Mouse (Mus musculus) midbrain, embryonic 12.5 days (tissue): ENCODE data around the gene Abhd6. TPM values are rescaled to one million over a fixed set of nuclear protein-coding genes. Genes with fewer than 3 reads are reported as not detected.

ENCODE experiments used
- ATAC-seq: fragments of 200-750 bp; cut with Nextera tagmentation; 2 replicates; pipeline ENCODE4 v1.8.0; 2017; ENCODE audit warnings: low read depth, moderate TSS enrichment, moderate library complexity; ENCODE audit not compliant: low FRiP score
- H3K27ac ChIP-seq: fragments of 300-500 bp; sonication (generic); replicated peaks from 2 replicates; pipeline ENCODE4 v1.5.1; 2016; ENCODE audit warnings: mild to moderate bottlenecking
- H3K27me3 ChIP-seq: fragments of 300-500 bp; sonication (generic); 2 replicates; pipeline ENCODE4 v1.6.1; 2016; ENCODE audit warnings: mild to moderate bottlenecking
- H3K36me3 ChIP-seq: fragments of 300-500 bp; sonication (generic); 2 replicates; pipeline ENCODE4 v1.6.1; 2016
- H3K4me1 ChIP-seq: fragments of 300-500 bp; sonication (generic); 2 replicates; pipeline ENCODE4 v1.6.1; 2016
- H3K4me2 ChIP-seq: fragments of 300-500 bp; sonication (generic); replicated peaks from 2 replicates; pipeline ENCODE4 v1.6.1; 2016; ENCODE audit warnings: mild to moderate bottlenecking, moderate library complexity
- H3K4me3 ChIP-seq: fragments of 300-500 bp; sonication (generic); 2 replicates; pipeline ENCODE4 v1.5.1; 2016; ENCODE audit warnings: mild to moderate bottlenecking
- H3K9ac ChIP-seq: fragments of 300-500 bp; sonication (generic); replicated peaks from 2 replicates; pipeline ENCODE4 v1.6.1; 2016; ENCODE audit warnings: mild to moderate bottlenecking, moderate library complexity
- H3K9me3 ChIP-seq: fragments of 300-500 bp; sonication (generic); 2 replicates; pipeline ENCODE4 v1.6.1; 2016; ENCODE audit warnings: mild to moderate bottlenecking
- WGBS: fragments of 180-500 bp; shearing (Covaris S2); methylation state at CpG from one replicate; pipeline ENCODE4 v1.1.7; 2016; 5-methylcytosine and 5-hydroxymethylcytosine counted together
- polyA plus RNA-seq: library from polyadenylated mRNA; unstranded; fragments of >200 nt; fragmentation: Nextera tagmentation; extraction: Ambion mirVana; gene quantifications from 2 replicates; pipeline ENCODE4 v1.2.1, GENCODE M21; 2016

The Abhd6 gene
- polyA plus RNA-seq, 1 experiment from 2014 or later = 17.1 TPM

GRCm38 (mm10) chr14:7977471-7977870 lies 25.2 kb upstream of the Abhd6 start:
- Histone ChIP-seq H3K4me3 (no peak overlapping the region), H3K4me1 (no peaks in the 10 kb centered on the region), H3K27me3 (no peaks in the 10 kb centered on the region), H3K27ac (no peak overlapping the region), H3K9ac (no peak overlapping the region), H3K36me3 (no peaks in the 10 kb centered on the region), H3K9me3 (no peaks in the 10 kb centered on the region), H3K4me2 (no peak overlapping the region)
- WGBS = 84% methylated on average over 1 of the region's 1 CpGs
- ATAC-seq = no peak

- WGBS = 90% methylated on average over 1 of the region's 1 CpGs
Observed at GRCm38 (mm10) chr14:7978183-7978582, 24.5 kb upstream of the Abhd6 start.

GRCm38 (mm10) chr14:7981226-7981625 lies 21.5 kb upstream of the Abhd6 start:
- no peaks in the 10 kb centered on the region for H3K9me3 ChIP-seq
- no peak overlapping the region for H3K4me3 ChIP-seq
- H3K27me3 ChIP-seq = no peaks in the 10 kb centered on the region
- H3K27ac ChIP-seq = no peak overlapping the region
- H3K4me1 ChIP-seq = no peaks in the 10 kb centered on the region
- H3K9ac ChIP-seq = no peak overlapping the region
- H3K4me2 ChIP-seq = no peak overlapping the region
- H3K36me3 ChIP-seq = no peaks in the 10 kb centered on the region
- no peak for ATAC-seq
- 100% methylated on average over 1 of the region's 1 CpGs for WGBS

More at GRCm38 (mm10) chr14:7978183-7978582, 24.5 kb upstream of the Abhd6 start:
- no peak for ATAC-seq
- Histone ChIP-seq H3K27me3 (no peaks in the 10 kb centered on the region), H3K27ac (no peak overlapping the region), H3K9me3 (no peaks in the 10 kb centered on the region), H3K36me3 (no peaks in the 10 kb centered on the region), H3K4me1 (no peaks in the 10 kb centered on the region), H3K9ac (no peak overlapping the region), H3K4me2 (no peak overlapping the region), H3K4me3 (no peak overlapping the region)

DNA sequence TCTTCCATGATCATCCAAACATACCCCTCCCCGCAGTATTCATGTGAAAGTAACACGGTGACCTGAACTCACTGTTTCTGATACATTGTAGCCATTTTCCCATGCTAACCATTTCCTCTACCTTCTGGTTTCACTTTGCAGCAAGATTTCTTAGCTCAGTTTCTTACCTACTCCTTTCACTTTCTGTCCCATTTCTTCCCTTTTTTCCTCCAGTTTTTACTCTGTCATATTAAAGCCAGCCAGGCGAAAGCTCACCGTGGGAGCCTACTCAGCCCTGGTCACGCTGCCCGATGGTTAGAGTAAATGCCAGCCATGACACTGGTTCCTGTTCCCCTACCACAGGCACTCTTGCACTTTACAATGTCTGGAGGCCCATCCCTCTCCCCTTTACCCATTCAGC lies 15.8 kb upstream of the Abhd6 start:
- no peaks in the 10 kb centered on the region for H3K36me3 ChIP-seq
- WGBS = 96% methylated on average over 6 of the region's 6 CpGs
- no peaks in the 10 kb centered on the region for H3K9me3 ChIP-seq
- no peak overlapping the region for H3K27ac ChIP-seq
- no peak overlapping the region for H3K9ac ChIP-seq
- H3K4me1 ChIP-seq = no peaks in the 10 kb centered on the region
- no peak overlapping the region for H3K4me3 ChIP-seq
- H3K4me2 ChIP-seq = no peak overlapping the region
- no peaks in the 10 kb centered on the region for H3K27me3 ChIP-seq
- ATAC-seq = no peak

DNA sequence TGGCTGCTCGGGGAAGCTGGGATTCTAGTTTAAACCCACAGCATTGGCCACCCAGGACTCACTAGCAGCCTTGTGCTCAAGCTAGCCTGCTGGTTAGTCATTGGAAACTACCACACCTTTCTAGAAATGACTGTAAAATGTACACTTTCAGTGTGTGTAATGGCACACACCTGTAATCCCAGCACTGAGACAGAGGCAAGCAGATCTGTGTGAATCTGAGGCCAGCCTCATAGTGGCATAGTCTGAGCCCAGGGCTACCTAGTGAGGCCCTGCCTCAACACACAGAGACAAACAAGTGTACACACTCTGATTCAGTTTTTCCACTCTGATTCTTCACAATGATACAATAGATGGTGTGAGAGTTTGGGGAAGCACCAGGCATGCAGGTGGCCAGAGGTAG lies 13.3 kb upstream of the Abhd6 start:
- no peaks in the 10 kb centered on the region for H3K27me3 ChIP-seq
- H3K4me1 ChIP-seq = no peaks in the 10 kb centered on the region
- WGBS = 65% methylated on average over 1 of the region's 1 CpGs
- no peak for ATAC-seq
- H3K4me3 ChIP-seq = no peak overlapping the region
- H3K27ac ChIP-seq = no peak overlapping the region
- no peaks in the 10 kb centered on the region for H3K9me3 ChIP-seq
- H3K4me2 ChIP-seq = no peak overlapping the region
- H3K36me3 ChIP-seq = no peaks in the 10 kb centered on the region
- no peak overlapping the region for H3K9ac ChIP-seq

DNA sequence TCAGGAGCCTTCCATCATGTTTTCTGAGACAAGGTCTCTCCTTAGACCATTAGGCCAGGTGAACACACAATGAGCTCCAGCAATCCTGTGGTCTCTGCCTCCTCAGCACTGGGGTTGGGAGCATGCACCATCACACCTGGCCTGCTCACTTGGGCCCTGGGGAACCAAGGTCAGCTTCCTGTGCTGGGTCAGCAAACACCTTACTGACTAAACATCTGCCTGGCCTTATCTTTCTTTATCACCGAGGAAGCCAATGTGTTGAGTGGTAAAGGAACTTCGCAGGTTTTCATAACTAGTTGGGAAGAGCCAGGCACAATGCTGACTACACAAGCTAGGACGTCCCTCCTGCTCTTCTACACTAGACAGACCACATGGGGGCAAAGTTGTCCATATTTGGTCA lies 12.7 kb upstream of the Abhd6 start:
- Histone ChIP-seq H3K4me3 (no peak overlapping the region), H3K9me3 (no peaks in the 10 kb centered on the region), H3K27ac (no peak overlapping the region), H3K4me1 (no peaks in the 10 kb centered on the region), H3K36me3 (no peaks in the 10 kb centered on the region), H3K27me3 (no peaks in the 10 kb centered on the region), H3K9ac (no peak overlapping the region), H3K4me2 (no peak overlapping the region)
- no peak for ATAC-seq
- WGBS = 76% methylated on average over 3 of the region's 3 CpGs

DNA sequence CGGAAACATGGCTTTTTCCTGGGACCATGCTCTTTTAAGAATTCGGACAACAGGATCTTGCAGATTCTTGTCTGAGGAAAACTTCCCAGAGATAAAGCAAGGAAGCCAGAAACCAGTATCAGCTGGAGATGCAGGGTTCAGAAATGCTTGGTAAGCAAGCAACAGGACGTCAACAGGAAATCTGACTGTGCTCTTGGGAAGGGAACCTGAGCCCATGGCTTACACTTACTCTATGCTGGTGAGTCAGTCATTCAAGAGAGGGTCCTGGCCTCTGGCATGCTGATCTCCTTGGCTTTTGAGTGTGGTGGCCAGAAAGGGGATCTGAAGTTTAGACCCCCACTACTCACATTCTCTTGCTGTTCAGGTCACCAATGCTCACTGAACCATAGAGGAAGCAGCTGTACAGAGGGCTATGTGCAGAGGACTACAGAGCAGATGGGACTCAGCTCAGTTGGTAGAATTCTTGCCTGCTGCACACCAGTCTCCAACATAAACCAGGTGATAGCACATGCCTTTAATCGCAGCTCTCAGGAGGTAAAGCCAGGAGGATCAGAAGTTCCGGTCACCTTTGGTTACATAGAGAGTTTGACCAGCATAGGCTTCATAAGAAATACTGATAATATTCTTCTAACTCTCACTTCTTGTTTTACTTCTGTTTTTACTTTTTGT lies 11.5 kb upstream of the Abhd6 start:
- Histone ChIP-seq H3K36me3 (no peaks in the 10 kb centered on the region), H3K9ac (no peak overlapping the region), H3K27ac (no peak overlapping the region), H3K4me3 (no peak overlapping the region), H3K27me3 (peaks cover 6% of the 10 kb centered on the region), H3K4me2 (no peak overlapping the region), H3K9me3 (no peaks in the 10 kb centered on the region), H3K4me1 (no peaks in the 10 kb centered on the region)
- no peak for ATAC-seq
- WGBS = 81% methylated on average over 5 of the region's 5 CpGs

DNA sequence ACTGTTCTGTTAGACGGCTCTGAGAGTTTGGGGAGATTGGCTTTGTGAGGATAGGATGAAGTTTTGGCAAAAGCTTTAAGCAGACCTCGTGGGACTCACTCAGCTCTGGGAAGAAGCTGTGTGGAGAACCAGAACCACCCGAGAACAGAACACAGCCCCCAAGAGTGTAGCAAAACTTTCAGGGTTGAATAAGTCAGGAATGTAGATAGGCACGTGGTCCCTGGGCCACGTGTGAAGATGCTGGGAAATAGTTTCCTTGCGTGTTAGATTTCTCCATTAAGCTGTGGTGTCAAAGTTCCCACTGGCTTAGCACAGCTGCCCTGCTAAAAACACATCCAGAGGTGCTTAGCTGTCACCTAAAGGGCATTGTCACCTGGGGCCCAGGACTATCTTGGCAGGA lies 10.5 kb upstream of the Abhd6 start:
- no peak overlapping the region for H3K4me2 ChIP-seq
- H3K36me3 ChIP-seq = no peaks in the 10 kb centered on the region
- H3K9me3 ChIP-seq = no peaks in the 10 kb centered on the region
- H3K9ac ChIP-seq = no peak overlapping the region
- 0 out of 2 replicates have a peak, but pooled peaks cover under 1% of the 10 kb centered on the region for H3K4me1 ChIP-seq
- 80% methylated on average over 6 of the region's 6 CpGs for WGBS
- peaks cover 6% of the 10 kb centered on the region for H3K27me3 ChIP-seq
- no peak overlapping the region for H3K27ac ChIP-seq
- no peak for ATAC-seq
- H3K4me3 ChIP-seq = no peak overlapping the region

GRCm38 (mm10) chr14:7994271-7994767 lies 8.4 kb upstream of the Abhd6 start, which contains the start of gene Dnase1l3:
Dnase1l3 (minus strand) TSS chr14:7994573.
- Histone ChIP-seq H3K9me3 (no peaks in the 10 kb centered on the region), H3K27ac (no peak within 1 kb of the TSS), H3K4me3 (no peak within 1 kb of the TSS), H3K27me3 (peaks cover 13% of the 10 kb centered on the region), H3K36me3 (no peaks in the 10 kb centered on the region), H3K9ac (no peak within 1 kb of the TSS), H3K4me2 (no peak within 1 kb of the TSS), H3K4me1 (0 out of 2 replicates have a peak, but pooled peaks cover 3% of the 10 kb centered on the region)
- 76% methylated on average over 8 of the region's 8 CpGs for WGBS
- ATAC-seq = no peak

DNA sequence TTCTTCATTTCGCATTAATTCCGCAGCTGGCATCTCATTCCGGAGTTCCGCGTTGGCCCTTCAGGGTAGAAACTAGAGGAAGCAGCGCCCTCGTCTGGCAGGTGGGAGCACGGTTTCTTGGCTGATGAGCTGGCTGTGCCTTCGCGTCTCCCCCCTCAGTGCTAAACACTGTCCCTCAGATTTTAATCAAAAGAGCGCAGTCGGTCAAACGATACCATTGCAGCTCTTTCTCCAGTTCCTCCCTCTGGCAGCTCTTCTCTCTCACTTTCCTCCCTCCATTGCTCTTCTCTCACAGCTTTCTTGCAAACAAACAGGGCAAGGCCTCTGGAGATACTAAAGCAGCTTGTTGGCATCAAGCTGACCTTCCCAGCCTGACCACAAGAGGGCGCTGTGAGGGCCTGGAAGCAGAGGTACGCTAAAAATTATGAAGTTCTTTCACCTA lies 5.4 kb upstream of the Abhd6 start:
- Histone ChIP-seq H3K9ac (peak overlapping the region; percentile 21; the same call in 1 of the 2 replicates), H3K4me3 (no peak overlapping the region), H3K36me3 (no peaks in the 10 kb centered on the region), H3K4me1 (0 out of 2 replicates have a peak, but pooled peaks cover 3% of the 10 kb centered on the region), H3K27me3 (peaks cover 42% of the 10 kb centered on the region), H3K27ac (no peak overlapping the region), H3K4me2 (peak overlapping the region; percentile 48), H3K9me3 (no peaks in the 10 kb centered on the region)
- WGBS = 2% methylated on average over 15 of the region's 15 CpGs
- peak; percentile 55 for ATAC-seq

- WGBS = 84% methylated on average over 3 of the region's 3 CpGs
- peaks cover 46% of the 10 kb centered on the region for H3K27me3 ChIP-seq
- ATAC-seq = no peak
- no peaks in the 10 kb centered on the region for H3K36me3 ChIP-seq
- no peak overlapping the region for H3K27ac ChIP-seq
- no peak overlapping the region for H3K4me3 ChIP-seq
- H3K9ac ChIP-seq = no peak overlapping the region
- no peak overlapping the region for H3K4me2 ChIP-seq
- H3K9me3 ChIP-seq = no peaks in the 10 kb centered on the region
- H3K4me1 ChIP-seq = peaks cover 13% of the 10 kb centered on the region
Observed at GRCm38 (mm10) chr14:7999030-7999429, 3.7 kb upstream of the Abhd6 start.

DNA sequence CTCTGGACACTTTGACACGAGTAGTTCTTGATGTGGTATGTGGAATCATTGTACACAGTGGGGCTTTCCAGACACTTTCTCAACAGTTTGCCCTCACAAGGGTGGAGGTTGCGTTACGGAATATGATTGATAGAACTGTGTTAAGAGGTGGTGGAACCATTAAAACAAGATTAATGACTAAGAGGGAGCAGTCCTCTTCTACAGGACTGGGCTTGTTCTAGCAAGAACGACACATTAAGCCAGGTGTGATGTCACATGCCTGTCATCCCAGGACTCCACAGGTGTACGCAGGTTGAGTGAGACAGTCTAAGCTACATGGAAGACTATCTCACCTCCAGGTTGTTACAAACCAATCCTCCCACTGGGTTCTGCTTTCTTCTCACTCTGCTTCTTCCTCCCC lies 3.3 kb upstream of the Abhd6 start:
- Histone ChIP-seq H3K27me3 (peaks cover 49% of the 10 kb centered on the region), H3K36me3 (no peaks in the 10 kb centered on the region), H3K4me3 (no peak overlapping the region), H3K4me1 (peaks cover 16% of the 10 kb centered on the region), H3K9ac (no peak overlapping the region), H3K4me2 (no peak overlapping the region), H3K27ac (no peak overlapping the region), H3K9me3 (no peaks in the 10 kb centered on the region)
- 88% methylated on average over 5 of the region's 5 CpGs for WGBS
- no peak for ATAC-seq
